Mouse (Mus musculus) G1E (cell line): ENCODE measurements around the gene Dhrs4. TPM values are rescaled to one million over a fixed set of nuclear protein-coding genes. Genes with fewer than 3 reads are reported as not detected.

Source experiments
- ATAC-seq: 2 replicates; pipeline ENCODE4 v1.8.0; 2016; ENCODE audit warnings: mild to moderate bottlenecking; ENCODE audit not compliant: insufficient number of reproducible peaks, poor library complexity, low FRiP score, severe bottlenecking; ENCODE audit errors: extremely low read depth
- DNase-seq: peaks from one replicate; pipeline ENCODE4 v3.0.0; 2012; ENCODE audit warnings: low spot score
- H3K27me3 ChIP-seq: 2 replicates; pipeline ENCODE4 v1.6.1; 2012; ENCODE audit warnings: mild to moderate bottlenecking, low read length, inconsistent platforms; ENCODE audit not compliant: insufficient read depth
- H3K36me3 ChIP-seq: replicated peaks from 2 replicates; pipeline ENCODE3; 2012; ENCODE audit warnings: mild to moderate bottlenecking, inconsistent platforms
- H3K4me1 ChIP-seq: 2 replicates; pipeline ENCODE4 v1.6.1; 2012; ENCODE audit warnings: low read depth, low read length, inconsistent platforms, mixed read lengths; ENCODE audit not compliant: insufficient read depth
- H3K4me3 ChIP-seq: 2 replicates; pipeline ENCODE4 v1.5.1; 2012; ENCODE audit warnings: low read depth, mild to moderate bottlenecking, inconsistent platforms, low read length, moderate library complexity, mixed read lengths
- H3K9me3 ChIP-seq: replicated peaks from 2 replicates; pipeline ENCODE4 v1.6.1; 2012; ENCODE audit warnings: inconsistent platforms
- CTCF ChIP-seq: IDR thresholded peaks from 2 replicates; pipeline ENCODE4 v1.5.1; 2012; ENCODE audit warnings: low read depth, low read length, inconsistent platforms, mixed read lengths
- GATA2 ChIP-seq: IDR thresholded peaks from 2 replicates; pipeline ENCODE4 v1.6.1; 2012; ENCODE audit warnings: low read depth, low read length, inconsistent platforms, borderline replicate concordance
- polyA plus RNA-seq: library from polyadenylated mRNA; stranded (reverse); fragments of >175 nt; gene quantifications from 2 replicates; pipeline ENCODE4 v1.2.3, GENCODE M21; 2012
- total RNA-seq, 2 experiments: library from RNA; stranded (forward) in 1 of 2; stranded (reverse) in 1 of 2; fragments of 200-1000 nt in 1 of 2; fragments of >200 nt in 1 of 2; fragmentation: Nextera tagmentation in 1 of 2; gene quantifications; 2 replicates each; pipeline ENCODE4 v1.2.3; 2014 to 2017

Gene Dhrs4
- total and polyA plus RNA-seq, 3 experiments = 21.1 to 47.7 (median 37.4) TPM

DNA sequence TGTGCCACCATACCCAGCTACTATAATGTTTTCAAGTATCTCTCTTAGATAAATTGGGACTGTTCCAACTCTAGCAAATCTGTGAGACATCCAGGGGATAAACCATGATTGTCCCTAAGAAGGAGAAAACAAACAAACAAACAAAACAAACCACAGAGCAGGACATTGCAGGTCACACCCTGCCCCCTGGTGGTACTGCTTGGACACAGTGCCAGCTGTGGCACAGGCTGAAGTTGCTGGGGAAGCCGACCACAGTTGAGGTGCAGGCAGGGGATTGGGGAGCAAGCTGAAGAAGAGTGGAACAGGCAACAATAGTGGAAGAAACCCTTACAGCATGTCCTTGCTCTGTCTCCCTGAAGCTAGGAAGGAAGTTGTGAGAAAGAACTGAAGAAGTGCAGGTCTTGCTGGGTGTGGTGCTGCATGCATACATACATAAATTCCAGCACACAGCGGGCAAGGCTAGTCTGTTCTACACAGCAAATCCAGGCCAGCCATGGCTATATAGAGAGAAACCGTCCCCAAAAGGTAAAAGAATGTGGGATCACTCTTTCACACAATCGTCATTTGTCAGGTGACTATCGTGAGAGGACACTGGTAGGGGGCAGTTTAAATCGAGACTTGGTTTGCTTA, 57.7 kb downstream of the Dhrs4 start:
- ATAC-seq (no peak), DNase-seq (no peak)
- H3K27me3 ChIP-seq = peaks cover 17% of the 10 kb centered on the region
- no peaks in the 10 kb centered on the region for H3K9me3 ChIP-seq
- H3K4me3 ChIP-seq = no peak overlapping the region
- no peaks in the 10 kb centered on the region for H3K36me3 ChIP-seq
- H3K4me1 ChIP-seq = peaks cover 24% of the 10 kb centered on the region
- TF ChIP-seq GATA2 (no peak), CTCF (peak; percentile 78)

Other genes starting within 250 kb of the Dhrs4 start
Only the 20 nearest of the 23 such genes appear.
- gene Carmil3, start 11.9 kb downstream of the Dhrs4 start, total RNA-seq (2014; fragmentation: Nextera tagmentation) = 2.2 TPM in 2 replicates
- 2.1 and 2.3 TPM in 2 replicates for gene Carmil3, start 11.9 kb downstream of the Dhrs4 start, total RNA-seq (2017)
- gene Carmil3, start 11.9 kb downstream of the Dhrs4 start, polyA plus RNA-seq = 0.92 and 1.2 TPM in 2 replicates
- not detected in 2 replicates for gene Cpne6, start 31.7 kb downstream of the Dhrs4 start, total RNA-seq (2014; fragmentation: Nextera tagmentation)
- 0.06 and 0.11 TPM in 2 replicates for gene Cpne6, start 31.7 kb downstream of the Dhrs4 start, total RNA-seq (2017)
- gene Cpne6, start 31.7 kb downstream of the Dhrs4 start, polyA plus RNA-seq = 0.03 and 0.06 TPM in 2 replicates
- gene Nrl, start 46.2 kb downstream of the Dhrs4 start, total RNA-seq (2014; fragmentation: Nextera tagmentation) = not detected in 2 replicates
- gene Nrl, start 46.2 kb downstream of the Dhrs4 start, total RNA-seq (2017) = 0.06 and 0.27 TPM in 2 replicates
- not detected in 2 replicates for gene Nrl, start 46.2 kb downstream of the Dhrs4 start, polyA plus RNA-seq
- gene Pck2, start 61.5 kb downstream of the Dhrs4 start, total RNA-seq (2014; fragmentation: Nextera tagmentation) = 9.5 and 33.6 TPM in 2 replicates
- 9.9 and 10.7 TPM in 2 replicates for gene Pck2, start 61.5 kb downstream of the Dhrs4 start, total RNA-seq (2017)
- gene Pck2, start 61.5 kb downstream of the Dhrs4 start, polyA plus RNA-seq = 23.9 and 34.9 TPM in 2 replicates
- 39.2 and 42.7 TPM in 2 replicates for gene Dcaf11, start 81.2 kb downstream of the Dhrs4 start, total RNA-seq (2014; fragmentation: Nextera tagmentation)
- 50.9 and 51.2 TPM in 2 replicates for gene Dcaf11, start 81.2 kb downstream of the Dhrs4 start, total RNA-seq (2017)
- 33.9 and 40.0 TPM in 2 replicates for gene Dcaf11, start 81.2 kb downstream of the Dhrs4 start, polyA plus RNA-seq
- gene A730061H03Rik, start 81.6 kb downstream of the Dhrs4 start, total RNA-seq (2014; fragmentation: Nextera tagmentation) = 43.1 TPM in 1 of 2 replicates, not detected in the other
- gene A730061H03Rik, start 81.6 kb downstream of the Dhrs4 start, total RNA-seq (2017) = 0.46 and 0.87 TPM in 2 replicates
- 0.17 TPM in 1 of 2 replicates, not detected in the other for gene A730061H03Rik, start 81.6 kb downstream of the Dhrs4 start, polyA plus RNA-seq
- gene Fitm1, start 96.9 kb downstream of the Dhrs4 start, total RNA-seq (2014; fragmentation: Nextera tagmentation) = not detected in 2 replicates
- gene Fitm1, start 96.9 kb downstream of the Dhrs4 start, total RNA-seq (2017) = not detected in 2 replicates
- gene Fitm1, start 96.9 kb downstream of the Dhrs4 start, polyA plus RNA-seq = not detected in 2 replicates
- gene Psme1, start 99.4 kb downstream of the Dhrs4 start, total RNA-seq (2014; fragmentation: Nextera tagmentation) = 598 and 793 TPM in 2 replicates
- 212 and 228 TPM in 2 replicates for gene Psme1, start 99.4 kb downstream of the Dhrs4 start, total RNA-seq (2017)
- 141 and 155 TPM in 2 replicates for gene Psme1, start 99.4 kb downstream of the Dhrs4 start, polyA plus RNA-seq
- 16.7 and 20.0 TPM in 2 replicates for gene Emc9, start 106.5 kb downstream of the Dhrs4 start, total RNA-seq (2014; fragmentation: Nextera tagmentation)
- gene Emc9, start 106.5 kb downstream of the Dhrs4 start, total RNA-seq (2017) = 17.9 and 23.6 TPM in 2 replicates
- 19.5 and 20.2 TPM in 2 replicates for gene Emc9, start 106.5 kb downstream of the Dhrs4 start, polyA plus RNA-seq
- gene Psme2, start 112.4 kb downstream of the Dhrs4 start, total RNA-seq (2014; fragmentation: Nextera tagmentation) = 59.4 and 109 TPM in 2 replicates
- gene Psme2, start 112.4 kb downstream of the Dhrs4 start, total RNA-seq (2017) = 163 and 165 TPM in 2 replicates
- 33.4 and 50.8 TPM in 2 replicates for gene Psme2, start 112.4 kb downstream of the Dhrs4 start, polyA plus RNA-seq
- gene Rnf31, start 113.0 kb downstream of the Dhrs4 start, total RNA-seq (2014; fragmentation: Nextera tagmentation) = 23.7 and 43.9 TPM in 2 replicates
- 11.8 and 12.6 TPM in 2 replicates for gene Rnf31, start 113.0 kb downstream of the Dhrs4 start, total RNA-seq (2017)
- gene Rnf31, start 113.0 kb downstream of the Dhrs4 start, polyA plus RNA-seq = 34.2 and 35.1 TPM in 2 replicates
- 25.3 and 31.2 TPM in 2 replicates for gene Irf9, start 124.8 kb downstream of the Dhrs4 start, total RNA-seq (2014; fragmentation: Nextera tagmentation)
- gene Irf9, start 124.8 kb downstream of the Dhrs4 start, total RNA-seq (2017) = 37.8 and 39.6 TPM in 2 replicates
- gene Irf9, start 124.8 kb downstream of the Dhrs4 start, polyA plus RNA-seq = 40.3 and 64.3 TPM in 2 replicates
- 123 and 137 TPM in 2 replicates for gene Rec8, start 139.3 kb downstream of the Dhrs4 start, total RNA-seq (2014; fragmentation: Nextera tagmentation)
- 89.9 and 103 TPM in 2 replicates for gene Rec8, start 139.3 kb downstream of the Dhrs4 start, total RNA-seq (2017)
- gene Rec8, start 139.3 kb downstream of the Dhrs4 start, polyA plus RNA-seq = 80.7 and 144 TPM in 2 replicates
- gene Ipo4, start 157.2 kb downstream of the Dhrs4 start, total RNA-seq (2014; fragmentation: Nextera tagmentation) = 24.1 and 49.6 TPM in 2 replicates
- 18.1 and 24.9 TPM in 2 replicates for gene Ipo4, start 157.2 kb downstream of the Dhrs4 start, total RNA-seq (2017)
- 32.7 and 75.8 TPM in 2 replicates for gene Ipo4, start 157.2 kb downstream of the Dhrs4 start, polyA plus RNA-seq
- 7.2 and 10.9 TPM in 2 replicates for gene Gm49378, start 159.1 kb downstream of the Dhrs4 start, total RNA-seq (2014; fragmentation: Nextera tagmentation)
- 2.9 and 4.6 TPM in 2 replicates for gene Gm49378, start 159.1 kb downstream of the Dhrs4 start, total RNA-seq (2017)
- 2.4 TPM in 1 of 2 replicates, not detected in the other for gene Gm49378, start 159.1 kb downstream of the Dhrs4 start, polyA plus RNA-seq
- gene Tm9sf1, start 165.0 kb downstream of the Dhrs4 start, total RNA-seq (2014; fragmentation: Nextera tagmentation) = 35.1 and 40.6 TPM in 2 replicates
- 54.0 and 57.7 TPM in 2 replicates for gene Tm9sf1, start 165.0 kb downstream of the Dhrs4 start, total RNA-seq (2017)
- gene Tm9sf1, start 165.0 kb downstream of the Dhrs4 start, polyA plus RNA-seq = 14.6 and 14.8 TPM in 2 replicates
- 4.0 and 4.2 TPM in 2 replicates for gene Tssk4, start 171.4 kb downstream of the Dhrs4 start, total RNA-seq (2014; fragmentation: Nextera tagmentation)
- 1.9 and 2.3 TPM in 2 replicates for gene Tssk4, start 171.4 kb downstream of the Dhrs4 start, total RNA-seq (2017)
- gene Tssk4, start 171.4 kb downstream of the Dhrs4 start, polyA plus RNA-seq = 0.17 and 0.26 TPM in 2 replicates
- 18.4 and 28.0 TPM in 2 replicates for gene Mdp1, start 181.8 kb downstream of the Dhrs4 start, total RNA-seq (2014; fragmentation: Nextera tagmentation)
- 45.8 and 46.5 TPM in 2 replicates for gene Mdp1, start 181.8 kb downstream of the Dhrs4 start, total RNA-seq (2017)
- 9.4 and 12.2 TPM in 2 replicates for gene Mdp1, start 181.8 kb downstream of the Dhrs4 start, polyA plus RNA-seq
- 27.7 and 30.8 TPM in 2 replicates for gene Gmpr2, start 193.2 kb downstream of the Dhrs4 start, total RNA-seq (2014; fragmentation: Nextera tagmentation)
- 40.5 and 42.7 TPM in 2 replicates for gene Gmpr2, start 193.2 kb downstream of the Dhrs4 start, total RNA-seq (2017)
- gene Gmpr2, start 193.2 kb downstream of the Dhrs4 start, polyA plus RNA-seq = 20.0 and 24.7 TPM in 2 replicates
- 234 and 266 TPM in 2 replicates for gene Nedd8, start 193.4 kb downstream of the Dhrs4 start, total RNA-seq (2014; fragmentation: Nextera tagmentation)
- gene Nedd8, start 193.4 kb downstream of the Dhrs4 start, total RNA-seq (2017) = 488 and 566 TPM in 2 replicates
- gene Nedd8, start 193.4 kb downstream of the Dhrs4 start, polyA plus RNA-seq = 112 and 128 TPM in 2 replicates